Mouse (Mus musculus): ENCODE measurements around the gene Rnf146.

Gene Rnf146

GRCm38 (mm10) chr10:29362197-29362900 lies at the start of gene Rnf146:
Gene Rnf146, minus strand, starts transcription at chr10:29362442.
- peak; percentile 63 for DNase-seq (ENCODE audit: low read depth, low spot score)

GRCm38 (mm10) chr10:29402656-29403268 lies 40.5 kb upstream of the Rnf146 start:
- DNase-seq (ENCODE audit: low read depth, low spot score): no peak

GRCm38 (mm10) chr10:29394890-29395289 lies 32.6 kb upstream of the Rnf146 start:
- peak; percentile 34 for DNase-seq (ENCODE audit: low read depth, low spot score)

- DNase-seq (ENCODE audit: low read depth, low spot score): no peak
These were observed 19.3 kb upstream of the Rnf146 start for GRCm38 (mm10) chr10:29381558-29381957.

- DNase-seq (ENCODE audit: low read depth, low spot score): no peak
These were observed 11.8 kb upstream of the Rnf146 start for GRCm38 (mm10) chr10:29374065-29374464.

GRCm38 (mm10) chr10:29361464-29362196 lies 612 bp downstream of the Rnf146 start:
- peak; percentile 59 for DNase-seq (ENCODE audit: low read depth, low spot score)

GRCm38 (mm10) chr10:29361095-29361463 lies 1.2 kb downstream of the Rnf146 start:
- peak; percentile 9 for DNase-seq (ENCODE audit: low read depth, low spot score)

GRCm38 (mm10) chr10:29354183-29354582 lies 8.1 kb downstream of the Rnf146 start:
- DNase-seq (ENCODE audit: low read depth, low spot score): no peak

GRCm38 (mm10) chr10:29352575-29352974 lies 9.7 kb downstream of the Rnf146 start:
- DNase-seq (ENCODE audit: low read depth, low spot score): no peak

GRCm38 (mm10) chr10:29351420-29351819 lies 10.8 kb downstream of the Rnf146 start:
- DNase-seq (ENCODE audit: low read depth, low spot score): no peak

- DNase-seq (ENCODE audit: low read depth, low spot score): no peak
These were observed 15.6 kb downstream of the Rnf146 start for GRCm38 (mm10) chr10:29346638-29347037.

GRCm38 (mm10) chr10:29344232-29344631 lies 18.0 kb downstream of the Rnf146 start:
- DNase-seq (ENCODE audit: low read depth, low spot score): no peak

- peak; percentile 86 for DNase-seq (ENCODE audit: low read depth, low spot score)
These were observed 23.7 kb downstream of the Rnf146 start for GRCm38 (mm10) chr10:29338355-29339056.

GRCm38 (mm10) chr10:29333836-29334235 lies 28.4 kb downstream of the Rnf146 start:
- DNase-seq (ENCODE audit: low read depth, low spot score): no peak

- DNase-seq (ENCODE audit: low read depth, low spot score): no peak
These were observed 37.4 kb downstream of the Rnf146 start for GRCm38 (mm10) chr10:29324817-29325216.

- DNase-seq (ENCODE audit: low read depth, low spot score): peak; percentile 20
These were observed 48.3 kb downstream of the Rnf146 start for GRCm38 (mm10) chr10:29313905-29314304.

GRCm38 (mm10) chr10:29313064-29313638 lies 49.1 kb downstream of the Rnf146 start, which contains the start of gene Echdc1:
Gene Echdc1, plus strand, starts transcription at chr10:29313166.
- DNase-seq (ENCODE audit: low read depth, low spot score): peak; percentile 92

GRCm38 (mm10) chr10:29311480-29312219 lies 50.6 kb downstream of the Rnf146 start:
- no peak for DNase-seq (ENCODE audit: low read depth, low spot score)

GRCm38 (mm10) chr10:29302230-29302629 lies 60.0 kb downstream of the Rnf146 start:
- no peak for DNase-seq (ENCODE audit: low read depth, low spot score)

Data from 3T3-L1 (cell line).